Mouse (Mus musculus): Measurements from ENCODE around the gene Mfsd4b3. TPM values are rescaled to one million over a fixed set of nuclear protein-coding genes. Genes with fewer than 3 reads are reported as not detected.

The Mfsd4b3 gene
- polyA plus RNA-seq, 1 experiment = not detected

DNA sequence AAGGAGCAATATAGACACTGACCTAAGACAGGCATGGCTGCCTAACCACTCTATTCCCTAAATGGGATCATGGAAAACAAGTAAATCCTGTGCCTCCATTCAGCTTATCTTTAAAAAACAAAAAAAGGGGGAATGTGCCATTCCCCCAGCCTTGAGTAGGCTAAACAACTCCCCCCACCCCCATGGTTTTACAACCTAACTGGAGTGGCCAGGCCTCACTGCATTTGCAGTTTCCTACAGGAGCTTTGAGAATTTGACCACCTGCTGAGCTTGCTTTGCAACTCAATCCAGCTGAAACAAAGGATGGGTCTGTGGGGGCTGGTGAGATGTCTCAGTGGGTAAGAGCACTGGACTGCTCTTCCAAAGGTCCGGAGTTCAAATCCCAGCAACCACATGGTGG, 18.3 kb upstream of the Mfsd4b3 start:
- WGBS = 91% methylated on average over 1 of the region's 1 CpGs
- H3K4me3 ChIP-seq (ENCODE audit: insufficient read depth, low read depth, low read length) = no peak overlapping the region
- H3K4me1 ChIP-seq (ENCODE audit: control insufficient read depth, insufficient read depth, low read length) = peaks cover 2% of the 10 kb centered on the region; the same call in 1 of the 2 replicates
- no peak for TF ChIP-seq CTCF (IDR thresholded peaks at IDR 0.05; ENCODE audit: insufficient read depth, low read depth, low read length)
- TF ChIP-seq POLR2A (IDR thresholded peaks at IDR 0.05; ENCODE audit: insufficient read depth, low read depth, low read length) = no peak
- no peak overlapping the region for H3K27ac ChIP-seq (ENCODE audit: insufficient read depth, low read depth, low read length)

DNA sequence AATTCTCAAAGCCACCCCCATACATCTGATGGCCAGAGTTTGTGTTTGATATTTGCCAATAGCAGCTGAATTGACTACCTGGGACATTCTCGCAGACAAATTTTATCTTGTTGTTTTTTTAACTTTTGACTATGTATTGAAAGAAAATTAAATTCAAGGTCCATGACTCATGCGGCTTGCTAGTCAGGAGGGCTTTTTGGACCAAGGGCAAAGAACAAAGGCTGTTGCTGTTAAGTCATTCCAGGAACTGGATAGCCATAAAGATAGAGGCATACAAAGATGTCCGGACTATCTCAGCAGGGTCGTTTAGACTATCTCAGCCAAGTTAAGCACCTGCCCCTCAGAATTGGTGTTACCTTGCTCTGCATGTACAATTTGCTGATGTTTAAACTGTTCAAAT, 17.4 kb upstream of the Mfsd4b3 start:
- no peak for TF ChIP-seq CTCF (IDR thresholded peaks at IDR 0.05; ENCODE audit: insufficient read depth, low read depth, low read length)
- TF ChIP-seq POLR2A (IDR thresholded peaks at IDR 0.05; ENCODE audit: insufficient read depth, low read depth, low read length) = no peak
- 93% methylated on average over 4 of the region's 4 CpGs for WGBS
- Histone ChIP-seq H3K4me1 (ENCODE audit: control insufficient read depth, insufficient read depth, low read length) (peaks cover 2% of the 10 kb centered on the region; the same call in 1 of the 2 replicates), H3K27ac (ENCODE audit: insufficient read depth, low read depth, low read length) (no peak overlapping the region), H3K4me3 (ENCODE audit: insufficient read depth, low read depth, low read length) (no peak overlapping the region)

DNA sequence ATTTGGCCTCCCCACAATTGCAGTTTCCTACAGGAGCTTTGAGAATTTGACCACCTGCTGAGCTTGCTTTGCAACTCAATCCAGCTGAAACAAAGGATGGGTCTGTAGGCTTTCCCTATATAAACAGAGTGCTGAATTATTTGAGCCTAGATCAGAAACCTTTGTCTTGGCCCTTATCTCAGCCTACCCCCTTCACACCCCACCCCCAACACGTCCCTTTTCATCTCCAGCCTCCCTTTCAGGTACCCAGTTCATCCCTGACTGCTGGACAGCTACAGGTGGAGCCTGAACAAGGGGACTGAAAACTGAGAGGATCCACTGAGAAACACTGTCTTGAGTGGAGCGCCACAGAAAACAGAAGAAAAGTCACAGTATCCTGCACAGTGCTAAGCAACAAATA, 15.8 kb upstream of the Mfsd4b3 start:
- Histone ChIP-seq H3K4me3 (ENCODE audit: insufficient read depth, low read depth, low read length) (no peak overlapping the region), H3K27ac (ENCODE audit: insufficient read depth, low read depth, low read length) (no peak overlapping the region), H3K4me1 (ENCODE audit: control insufficient read depth, insufficient read depth, low read length) (peaks cover 2% of the 10 kb centered on the region; the same call in 1 of the 2 replicates)
- no peak for TF ChIP-seq CTCF (IDR thresholded peaks at IDR 0.05; ENCODE audit: insufficient read depth, low read depth, low read length)
- TF ChIP-seq POLR2A (IDR thresholded peaks at IDR 0.05; ENCODE audit: insufficient read depth, low read depth, low read length) = no peak
- 52% methylated on average over 2 of the region's 2 CpGs for WGBS

DNA sequence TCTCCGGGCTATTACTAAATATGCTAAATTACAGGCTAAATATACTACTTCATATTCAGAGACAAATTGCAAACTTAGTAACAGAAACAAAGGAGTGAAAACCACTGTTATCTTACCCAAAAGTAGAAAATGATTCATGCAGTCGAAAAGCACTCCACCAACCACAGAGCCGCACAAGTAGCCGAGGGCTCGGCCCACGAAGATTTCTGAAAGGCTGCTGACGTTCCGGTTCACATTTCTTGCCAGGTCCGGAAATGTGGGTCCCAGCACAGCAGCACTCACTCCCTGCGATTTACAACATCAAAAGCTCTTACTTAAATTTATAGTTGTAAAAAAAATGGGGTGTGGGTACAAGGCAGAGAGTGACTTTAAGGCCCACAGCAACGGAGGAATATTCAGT, 15.0 kb upstream of the Mfsd4b3 start:
- no peak overlapping the region for H3K27ac ChIP-seq (ENCODE audit: insufficient read depth, low read depth, low read length)
- peaks cover 2% of the 10 kb centered on the region; the same call in 1 of the 2 replicates for H3K4me1 ChIP-seq (ENCODE audit: control insufficient read depth, insufficient read depth, low read length)
- WGBS = 39% methylated on average over 11 of the region's 11 CpGs
- no peak for TF ChIP-seq CTCF (IDR thresholded peaks at IDR 0.05; ENCODE audit: insufficient read depth, low read depth, low read length)
- no peak for TF ChIP-seq POLR2A (IDR thresholded peaks at IDR 0.05; ENCODE audit: insufficient read depth, low read depth, low read length)
- H3K4me3 ChIP-seq (ENCODE audit: insufficient read depth, low read depth, low read length) = no peak overlapping the region

DNA sequence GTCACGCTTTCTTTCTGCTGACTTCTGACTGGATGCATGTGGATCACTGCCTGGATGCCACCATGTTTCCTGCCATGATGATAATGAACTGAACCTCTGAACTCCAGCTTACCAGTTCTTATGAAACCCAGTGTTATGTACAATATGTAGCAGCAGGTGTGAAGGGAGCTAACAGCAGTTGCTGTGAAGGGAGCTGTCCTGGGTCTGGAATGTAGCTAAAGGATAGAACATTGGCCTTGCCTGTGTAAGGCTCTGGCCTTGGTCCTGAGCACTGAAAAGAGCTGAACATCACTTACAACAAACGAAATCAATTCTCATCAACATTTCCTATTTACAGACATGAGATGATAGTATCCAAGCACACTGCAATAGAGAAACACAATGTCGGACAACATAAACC, 7.6 kb upstream of the Mfsd4b3 start:
- TF ChIP-seq CTCF (IDR thresholded peaks at IDR 0.05; ENCODE audit: insufficient read depth, low read depth, low read length) (no peak), POLR2A (IDR thresholded peaks at IDR 0.05; ENCODE audit: insufficient read depth, low read depth, low read length) (no peak)
- Histone ChIP-seq H3K4me1 (ENCODE audit: control insufficient read depth, insufficient read depth, low read length) (no peaks in the 10 kb centered on the region), H3K27ac (ENCODE audit: insufficient read depth, low read depth, low read length) (no peak overlapping the region), H3K4me3 (ENCODE audit: insufficient read depth, low read depth, low read length) (no peak overlapping the region)
- WGBS = 90% methylated on average over 3 of the region's 3 CpGs

DNA sequence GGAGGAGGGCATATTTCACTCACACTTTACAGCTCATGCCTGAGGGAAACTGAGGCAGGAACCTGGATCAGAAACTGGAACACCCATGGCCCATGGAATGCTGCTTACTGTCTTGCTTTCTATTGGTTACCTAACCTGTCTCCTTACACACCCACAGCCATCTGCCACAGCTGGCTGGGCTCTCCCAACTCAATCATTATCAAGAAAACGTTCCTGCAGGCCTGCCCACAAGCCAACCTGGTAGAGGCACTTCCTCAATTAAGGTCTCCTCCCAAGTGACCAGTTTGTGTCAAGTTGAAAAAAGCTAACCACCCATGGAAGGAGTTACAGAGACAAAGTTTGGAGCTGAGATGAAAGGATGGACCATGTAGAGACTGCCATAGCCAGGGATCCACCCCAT, 2.0 kb upstream of the Mfsd4b3 start:
- TF ChIP-seq POLR2A (IDR thresholded peaks at IDR 0.05; ENCODE audit: insufficient read depth, low read depth, low read length) = no peak
- no peak for TF ChIP-seq CTCF (IDR thresholded peaks at IDR 0.05; ENCODE audit: insufficient read depth, low read depth, low read length)
- Histone ChIP-seq H3K27ac (ENCODE audit: insufficient read depth, low read depth, low read length) (no peak overlapping the region), H3K4me3 (ENCODE audit: insufficient read depth, low read depth, low read length) (no peak overlapping the region), H3K4me1 (ENCODE audit: control insufficient read depth, insufficient read depth, low read length) (peaks cover 5% of the 10 kb centered on the region)
- WGBS = 41% methylated on average over 1 of the region's 1 CpGs

DNA sequence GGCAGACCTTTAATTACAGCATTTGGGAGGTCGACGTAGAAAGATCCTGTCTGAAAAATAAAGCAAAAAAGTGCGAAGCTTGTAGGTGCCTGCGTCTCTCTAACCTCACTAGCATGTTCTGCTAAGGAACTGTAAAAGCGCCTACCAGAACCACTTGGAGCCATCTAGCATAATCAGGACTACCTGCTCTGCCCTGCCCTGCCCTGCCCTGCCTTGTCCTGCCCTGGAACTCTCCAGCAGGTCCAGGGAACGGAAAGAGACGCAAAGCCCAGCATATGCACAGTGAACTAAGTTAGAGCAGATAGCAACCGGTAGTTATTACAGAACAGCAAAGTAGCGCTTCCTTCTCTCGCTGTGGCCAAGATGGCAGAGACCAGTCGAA, 479 bp upstream of the Mfsd4b3 start:
- peak overlapping the region; percentile 57 for H3K4me3 ChIP-seq (ENCODE audit: insufficient read depth, low read depth, low read length)
- 40% methylated on average over 11 of the region's 11 CpGs for WGBS

DNA sequence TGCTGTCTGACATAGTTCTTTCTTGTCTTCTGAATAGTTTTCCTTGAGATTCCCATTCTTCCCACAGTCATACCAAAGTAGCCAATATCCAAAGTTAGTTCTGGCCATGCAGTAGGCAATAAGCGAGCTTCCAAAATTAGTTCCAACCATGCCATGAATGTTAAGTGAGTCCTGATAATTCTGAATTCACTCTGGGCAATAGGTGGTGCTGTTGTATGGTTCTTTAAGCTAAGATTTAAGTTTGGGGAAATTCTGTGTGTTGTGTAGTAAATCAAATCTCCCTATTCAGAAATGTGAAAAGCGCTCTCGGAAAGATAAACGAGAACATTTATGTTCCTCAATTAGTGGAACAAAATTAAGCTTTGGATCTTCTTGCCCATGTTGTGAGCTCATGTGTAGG, 1.7 kb downstream of the Mfsd4b3 start:
- no peak for TF ChIP-seq CTCF (IDR thresholded peaks at IDR 0.05; ENCODE audit: insufficient read depth, low read depth, low read length)
- no peak for TF ChIP-seq POLR2A (IDR thresholded peaks at IDR 0.05; ENCODE audit: insufficient read depth, low read depth, low read length)
- whole genome bisulfite sequencing = 31% methylated on average over 4 of the region's 4 CpGs

More for the DNA sequence above, 479 bp upstream of the Mfsd4b3 start:
- TF ChIP-seq CTCF (IDR thresholded peaks at IDR 0.05; ENCODE audit: insufficient read depth, low read depth, low read length) (no peak), POLR2A (IDR thresholded peaks at IDR 0.05; ENCODE audit: insufficient read depth, low read depth, low read length) (no peak)
- H3K27ac ChIP-seq (ENCODE audit: insufficient read depth, low read depth, low read length) = no peak overlapping the region
- peaks cover 5% of the 10 kb centered on the region for H3K4me1 ChIP-seq (ENCODE audit: control insufficient read depth, insufficient read depth, low read length)

DNA sequence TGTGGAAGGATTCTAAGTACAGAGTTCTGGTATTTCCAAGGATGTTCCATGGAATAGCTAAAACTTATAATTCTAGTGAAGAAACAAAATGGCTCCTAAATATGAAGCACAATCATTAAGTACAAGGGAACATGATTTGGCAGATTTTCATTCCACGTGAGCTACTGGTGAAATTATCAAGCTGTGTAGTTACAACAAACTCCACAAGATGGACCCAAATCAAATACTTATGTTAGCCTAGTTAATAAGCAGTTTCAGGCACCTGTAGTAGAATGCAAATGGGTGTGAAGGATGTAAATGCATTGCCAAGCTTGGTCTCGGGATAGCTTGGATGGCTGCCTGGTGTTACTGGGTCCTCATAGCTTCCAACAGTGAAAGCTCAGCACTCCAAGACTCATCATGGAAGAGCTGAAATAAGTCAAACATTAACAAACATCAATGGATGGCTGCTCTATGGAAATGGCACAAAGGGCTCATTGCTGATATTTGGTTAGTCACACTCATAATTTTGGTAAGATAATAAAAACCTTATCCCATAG, 3.5 kb downstream of the Mfsd4b3 start:
- H3K4me1 ChIP-seq (ENCODE audit: control insufficient read depth, insufficient read depth, low read length) = peaks cover 5% of the 10 kb centered on the region
- no peak for TF ChIP-seq POLR2A (IDR thresholded peaks at IDR 0.05; ENCODE audit: insufficient read depth, low read depth, low read length)
- TF ChIP-seq CTCF (IDR thresholded peaks at IDR 0.05; ENCODE audit: insufficient read depth, low read depth, low read length) = no peak
- no peak overlapping the region for H3K4me3 ChIP-seq (ENCODE audit: insufficient read depth, low read depth, low read length)
- H3K27ac ChIP-seq (ENCODE audit: insufficient read depth, low read depth, low read length) = no peak overlapping the region
- WGBS = 26% methylated on average over 2 of the region's 2 CpGs

More for the DNA sequence above, 1.7 kb downstream of the Mfsd4b3 start:
- Histone ChIP-seq H3K4me1 (ENCODE audit: control insufficient read depth, insufficient read depth, low read length) (peaks cover 5% of the 10 kb centered on the region), H3K27ac (ENCODE audit: insufficient read depth, low read depth, low read length) (no peak overlapping the region), H3K4me3 (ENCODE audit: insufficient read depth, low read depth, low read length) (no peak overlapping the region)

DNA sequence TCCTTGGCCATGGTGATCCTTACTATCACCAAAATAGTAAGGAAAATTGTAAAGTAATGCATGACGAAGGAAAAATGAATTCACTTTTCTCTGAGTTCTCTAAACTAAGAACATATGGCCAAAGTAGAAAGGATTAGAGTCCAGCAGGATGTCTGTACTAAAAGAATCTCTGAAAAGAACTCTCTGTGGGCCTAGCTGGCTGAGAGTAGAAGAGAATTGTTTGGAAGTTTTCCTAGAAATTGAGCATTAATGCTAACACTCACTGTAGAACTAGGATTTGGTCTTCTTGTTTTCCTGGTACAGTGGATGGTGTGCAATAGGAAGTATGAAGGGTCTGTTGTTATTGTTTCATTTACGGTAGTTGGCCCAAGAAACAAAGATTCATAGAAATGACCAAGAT, 4.8 kb downstream of the Mfsd4b3 start:
- H3K27ac ChIP-seq (ENCODE audit: insufficient read depth, low read depth, low read length) = no peak overlapping the region
- no peak overlapping the region for H3K4me3 ChIP-seq (ENCODE audit: insufficient read depth, low read depth, low read length)
- peaks cover 5% of the 10 kb centered on the region for H3K4me1 ChIP-seq (ENCODE audit: control insufficient read depth, insufficient read depth, low read length)
- 82% methylated on average over 2 of the region's 2 CpGs for WGBS
- TF ChIP-seq CTCF (IDR thresholded peaks at IDR 0.05; ENCODE audit: insufficient read depth, low read depth, low read length) (no peak), POLR2A (IDR thresholded peaks at IDR 0.05; ENCODE audit: insufficient read depth, low read depth, low read length) (no peak)
